Mouse (Mus musculus): ENCODE measurements around the gene Por. TPM values are rescaled to one million over a fixed set of nuclear protein-coding genes. Genes with fewer than 3 reads are reported as not detected.

Gene Por
- polyA plus RNA-seq, 3 experiments from 2014 or later, result 21.7 to 30.1 (median 25.1) TPM

GRCm38 (mm10) chr5:135777796-135778470 is 108.1 kb downstream of the Por start, which contains the start of gene Styxl1:
Gene Styxl1 (minus strand): TSS chr5:135778385.
- no peak for ATAC-seq

DNA sequence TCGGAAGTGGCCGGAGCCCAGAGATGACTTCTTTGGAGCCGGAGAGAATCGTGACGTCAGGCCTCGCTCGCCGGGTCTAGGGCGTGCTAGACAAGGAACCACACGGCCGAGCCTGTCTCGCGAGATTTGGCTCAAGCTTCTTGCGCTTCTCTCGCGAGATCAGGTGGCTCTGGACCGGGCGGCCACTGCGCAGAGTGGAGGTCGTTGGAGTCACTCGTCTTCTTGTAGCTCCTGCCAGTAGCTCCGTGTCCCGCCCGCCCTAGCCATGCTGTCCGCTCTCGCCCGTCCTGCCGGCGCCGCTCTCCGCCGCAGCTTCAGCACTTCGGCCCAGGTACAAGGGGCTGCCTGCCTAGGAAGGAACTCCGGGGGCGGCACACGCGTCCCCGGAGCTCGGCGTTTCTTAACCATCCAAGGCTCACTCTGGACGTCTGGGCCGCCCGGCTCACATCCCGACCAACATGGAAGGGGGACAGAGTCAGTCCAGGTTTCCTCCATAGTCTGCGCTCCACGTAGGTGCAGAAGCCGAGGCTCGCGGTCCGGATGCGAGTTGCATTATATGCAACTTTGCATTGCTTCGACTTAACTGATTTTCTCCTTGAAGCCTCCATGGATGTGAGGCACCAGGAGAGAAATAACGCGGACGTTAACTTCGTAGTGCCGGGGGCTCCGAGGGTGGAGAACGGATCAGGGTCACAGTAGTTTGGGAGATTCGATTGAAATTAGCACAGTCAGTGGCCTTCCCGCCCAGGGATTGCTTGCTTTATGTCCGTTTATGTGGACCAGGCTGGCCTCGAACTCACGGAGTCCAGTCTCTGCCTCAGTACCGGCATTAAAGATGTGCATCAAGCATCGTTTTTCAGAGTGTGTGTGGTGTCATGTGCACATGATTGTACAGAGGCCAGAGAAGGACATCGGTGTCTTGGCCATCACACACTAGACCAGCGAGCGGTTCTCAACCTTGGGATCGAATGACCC is 108.9 kb downstream of the Por start, which contains the start of gene Mdh2:
Gene Mdh2, plus strand, starts transcription at position 10 of the 975 bp plus-strand sequence.
- peak; percentile 96 for ATAC-seq

DNA sequence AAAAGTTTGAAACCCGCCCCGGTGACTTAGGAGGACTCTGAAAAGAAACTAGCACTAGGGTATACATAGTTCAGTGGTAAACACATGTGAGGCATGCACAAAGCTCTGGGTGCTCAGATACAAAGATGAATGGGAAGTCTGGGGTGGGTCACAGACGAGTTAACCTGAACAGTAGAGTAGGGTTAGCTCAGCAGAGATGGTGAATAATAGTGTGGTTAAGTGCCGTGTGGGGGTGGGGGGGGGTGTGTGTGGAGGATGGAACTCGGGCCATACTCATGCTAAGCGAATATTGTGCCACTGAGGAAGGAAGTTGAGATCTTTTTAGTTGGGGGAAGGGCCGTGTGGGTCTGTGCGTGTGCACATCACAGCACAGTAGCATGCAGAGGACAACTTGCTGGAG is 110.5 kb downstream of the Por start:
- ATAC-seq, result no peak

- no peak for ATAC-seq
These were observed 113.1 kb downstream of the Por start for GRCm38 (mm10) chr5:135782901-135783300.

Other genes with a start within 250 kb of the Por start
- 10 to 100 TPM in 1 of 3 experiments, 1 to 10 TPM in 2; 5.2 to 45.4 (median 6.7) TPM for gene Hip1, start 124.9 kb upstream of the Por start, polyA plus RNA-seq (2017; shearing (Covaris generic))
- not detected for gene Ccl26, start 106.5 kb upstream of the Por start, polyA plus RNA-seq (2017; shearing (Covaris generic))
- not detected for gene Ccl24, start 97.0 kb upstream of the Por start, polyA plus RNA-seq (2017; shearing (Covaris generic))
- gene Rhbdd2, start 37.4 kb upstream of the Por start, polyA plus RNA-seq (2017; shearing (Covaris generic)), result 10 to 100 TPM; 17.8 to 27.3 (median 26.2) TPM
- 10 to 100 TPM; 31.4 to 58.5 (median 39.4) TPM for gene Tmem120a, start 74.4 kb downstream of the Por start, polyA plus RNA-seq (2017; shearing (Covaris generic))
- 1 to 10 TPM in 1 of 3 experiments, under 1 TPM in 1, not detected in 1; 0.68 to 2.6 TPM for gene Styxl1, start 108.4 kb downstream of the Por start, polyA plus RNA-seq (2017; shearing (Covaris generic))
- 100 to 1,000 TPM; 604 to 659 (median 643) TPM for gene Mdh2, start 108.4 kb downstream of the Por start, polyA plus RNA-seq (2017; shearing (Covaris generic))
- not detected for gene Srrm3, start 136.9 kb downstream of the Por start, polyA plus RNA-seq (2017; shearing (Covaris generic))
- gene Hspb1, start 217.9 kb downstream of the Por start, polyA plus RNA-seq (2017; shearing (Covaris generic)), result under 1 TPM in 1 of 3 experiments, not detected in 2; 0.82 TPM